Mouse (Mus musculus) heart, adult 2 months (tissue): ENCODE measurements around the gene Lpin2.

Experiments
- CTCF ChIP-seq: fragments of 200-600 bp; IDR thresholded peaks from 2 replicates; pipeline ENCODE4 v1.8.1; 2022; ENCODE audit warnings: antibody characterized with exemption, mild to moderate bottlenecking, moderate library complexity
- EP300 ChIP-seq: fragments of 200-500 bp; IDR thresholded peaks from 2 replicates; pipeline ENCODE4 v1.6.1; 2011; ENCODE audit warnings: low read depth, low read length, control low read depth; ENCODE audit not compliant: insufficient read depth
- POLR2A ChIP-seq: fragments of 200-500 bp; IDR thresholded peaks from 2 replicates; pipeline ENCODE4 v1.6.1; 2011; ENCODE audit warnings: mild to moderate bottlenecking, low read depth, low read length, control low read depth; ENCODE audit not compliant: insufficient read depth

GRCm38 (mm10) chr17:71254106-71254505, 71.7 kb downstream of the Lpin2 start:
- no peak for TF ChIP-seq CTCF
- TF ChIP-seq EP300: no peak
- TF ChIP-seq POLR2A: no peak
